Mouse (Mus musculus): ENCODE measurements around the gene Nedd8.

GRCm38 (mm10) chr14:55711786-55712185 is 39.9 kb upstream of the Nedd8 start:
- TF ChIP-seq CTCF (IDR thresholded peaks at IDR 0.05; ENCODE audit: low read depth, low read length) (no peak), GATA1 (IDR thresholded peaks at IDR 0.05; ENCODE audit: borderline replicate concordance, low read length) (no peak)
